Mouse (Mus musculus) lung, postnatal 4 days (tissue): ENCODE measurements around the gene Pcbp4.
A peak's percentile ranks its signal among the peaks of the same experiment; 100 is the strongest.

Source experiments
- DNase-seq, 2 experiments: peaks; one replicate each; pipeline ENCODE4 v3.0.0; 2021

Gene Pcbp4

GRCm38 (mm10) chr9:106447348-106447747, 5.7 kb upstream of the Pcbp4 start, which contains the start of the genes Abhd14b and Abhd14a:
TSS of gene Abhd14b (plus strand) at chr9:106447459.
TSS of gene Abhd14a (minus strand) at chr9:106447678.
- peak; percentile 93 to 96 for DNase-seq

GRCm38 (mm10) chr9:106447951-106448350, 5.1 kb upstream of the Pcbp4 start:
- DNase-seq: no peak

- DNase-seq: peak; percentile 83
Observed at GRCm38 (mm10) chr9:106448498-106449031, 4.5 kb upstream of the Pcbp4 start.

GRCm38 (mm10) chr9:106449947-106450346, 3.1 kb upstream of the Pcbp4 start:
- DNase-seq: no peak

GRCm38 (mm10) chr9:106450661-106451060, 2.4 kb upstream of the Pcbp4 start:
- peak; percentile 62 to 71 for DNase-seq

- no peak for DNase-seq
Observed at GRCm38 (mm10) chr9:106451298-106451697, 1.8 kb upstream of the Pcbp4 start.

- no peak for DNase-seq
Observed at GRCm38 (mm10) chr9:106451899-106452298, 1.2 kb upstream of the Pcbp4 start.

- no peak for DNase-seq
Observed at GRCm38 (mm10) chr9:106452351-106452750, 740 bp upstream of the Pcbp4 start.

GRCm38 (mm10) chr9:106452821-106453220, 270 bp upstream of the Pcbp4 start:
- peak in 1 of 2 experiments; percentile 25 for DNase-seq

- no peak for DNase-seq
Observed at GRCm38 (mm10) chr9:106454071-106454761, 1.1 kb downstream of the Pcbp4 start.

- DNase-seq: no peak
Observed at GRCm38 (mm10) chr9:106454888-106455681, 2.0 kb downstream of the Pcbp4 start.

- no peak for DNase-seq
Observed at GRCm38 (mm10) chr9:106456325-106457162, 3.5 kb downstream of the Pcbp4 start.

GRCm38 (mm10) chr9:106457163-106457559, 4.1 kb downstream of the Pcbp4 start:
- no peak for DNase-seq

GRCm38 (mm10) chr9:106457920-106458319, 4.8 kb downstream of the Pcbp4 start:
- no peak for DNase-seq

- no peak for DNase-seq
Observed at GRCm38 (mm10) chr9:106459946-106460345, 6.9 kb downstream of the Pcbp4 start.

GRCm38 (mm10) chr9:106460401-106461025, 7.4 kb downstream of the Pcbp4 start:
- DNase-seq: no peak

GRCm38 (mm10) chr9:106461026-106461415, 7.9 kb downstream of the Pcbp4 start:
- DNase-seq: no peak

- DNase-seq: no peak
Observed at GRCm38 (mm10) chr9:106461641-106462429, 8.7 kb downstream of the Pcbp4 start.

GRCm38 (mm10) chr9:106462430-106462800, 9.3 kb downstream of the Pcbp4 start:
- no peak for DNase-seq

- no peak for DNase-seq
Observed at GRCm38 (mm10) chr9:106463122-106464063, 10.3 kb downstream of the Pcbp4 start.
